Mouse (Mus musculus) embryonic facial prominence, embryonic 13.5 days (tissue): ENCODE data around the gene Xylb. TPM values are rescaled to one million over a fixed set of nuclear protein-coding genes. Genes with fewer than 3 reads are reported as not detected.

ENCODE experiments used
- ATAC-seq: fragments of 200-750 bp; cut with Nextera tagmentation; 2 replicates; pipeline ENCODE4 v1.8.0; 2017; ENCODE audit warnings: low read depth; ENCODE audit not compliant: insufficient number of reproducible peaks, insufficient read depth, low FRiP score, low TSS enrichment
- H3K27ac ChIP-seq: fragments of 300-500 bp; sonication (generic); 2 replicates; pipeline ENCODE4 v1.5.1; 2015; ENCODE audit warnings: moderate library complexity, mild to moderate bottlenecking, inconsistent platforms
- H3K27me3 ChIP-seq: fragments of 300-500 bp; sonication (generic); 2 replicates; pipeline ENCODE4 v1.6.1; 2015; ENCODE audit warnings: mild to moderate bottlenecking, inconsistent platforms
- H3K36me3 ChIP-seq: fragments of 300-500 bp; sonication (generic); 2 replicates; pipeline ENCODE4 v1.6.1; 2015; ENCODE audit warnings: mild to moderate bottlenecking, inconsistent platforms
- H3K4me1 ChIP-seq: fragments of 300-500 bp; sonication (generic); 2 replicates; pipeline ENCODE4 v1.6.1; 2015; ENCODE audit warnings: inconsistent platforms
- H3K4me2 ChIP-seq: fragments of 300-500 bp; sonication (generic); 2 replicates; pipeline ENCODE4 v1.6.1; 2015; ENCODE audit warnings: moderate library complexity, mild to moderate bottlenecking, inconsistent platforms
- H3K4me3 ChIP-seq: fragments of 300-500 bp; sonication (generic); 2 replicates; pipeline ENCODE4 v1.5.1; 2015; ENCODE audit warnings: mild to moderate bottlenecking, inconsistent platforms
- H3K9ac ChIP-seq: fragments of 300-500 bp; sonication (generic); 2 replicates; pipeline ENCODE4 v1.6.1; 2015; ENCODE audit warnings: mild to moderate bottlenecking, inconsistent platforms
- H3K9me3 ChIP-seq: fragments of 300-500 bp; sonication (generic); 2 replicates; pipeline ENCODE4 v1.6.1; 2016; ENCODE audit warnings: inconsistent platforms
- WGBS: fragments of 180-500 bp; shearing (Covaris S2); methylation state at CpG from one replicate; pipeline ENCODE4 v1.1.7; 2015; ENCODE audit warnings: mixed read lengths; 5-methylcytosine and 5-hydroxymethylcytosine counted together
- polyA plus RNA-seq: library from polyadenylated mRNA; unstranded; fragments of >200 nt; fragmentation: Nextera tagmentation; extraction: Ambion mirVana; gene quantifications from 2 replicates; pipeline ENCODE4 v1.2.1, GENCODE M21; 2015

The Xylb gene
- polyA plus RNA-seq, 1 experiment from 2014 or later: 5.3 TPM

GRCm38 (mm10) chr9:119403236-119403641 is 46.1 kb downstream of the Xylb start:
- Histone ChIP-seq H3K9ac (peak overlapping the region; percentile 98), H3K27ac (peak overlapping the region; percentile 98), H3K4me1 (peaks cover 33% of the 10 kb centered on the region), H3K4me3 (peak overlapping the region; percentile 93), H3K36me3 (0 out of 2 replicates have a peak, but pooled peaks cover 4% of the 10 kb centered on the region), H3K9me3 (no peaks in the 10 kb centered on the region), H3K4me2 (peak overlapping the region; percentile 96), H3K27me3 (no peaks in the 10 kb centered on the region)
- ATAC-seq: no peak
- WGBS: 0% methylated on average over 26 of the region's 26 CpGs

GRCm38 (mm10) chr9:119404090-119404489 is 46.9 kb downstream of the Xylb start:
- Histone ChIP-seq H3K4me3 (peak overlapping the region; percentile 93), H3K36me3 (0 out of 2 replicates have a peak, but pooled peaks cover 4% of the 10 kb centered on the region), H3K9ac (peak overlapping the region; percentile 98), H3K4me1 (peaks cover 42% of the 10 kb centered on the region), H3K27me3 (no peaks in the 10 kb centered on the region), H3K4me2 (peak overlapping the region; percentile 96), H3K9me3 (no peaks in the 10 kb centered on the region), H3K27ac (no peak overlapping the region)
- no peak for ATAC-seq
- 63% methylated on average over 5 of the region's 5 CpGs for WGBS

- WGBS: 59% methylated on average over 15 of the region's 15 CpGs
These were observed 50.7 kb downstream of the Xylb start for GRCm38 (mm10) chr9:119407884-119408283.

GRCm38 (mm10) chr9:119408898-119409664 is 51.9 kb downstream of the Xylb start:
- H3K4me3 ChIP-seq: no peak overlapping the region
- 78% methylated on average over 11 of the region's 11 CpGs for WGBS
- peaks cover 29% of the 10 kb centered on the region for H3K36me3 ChIP-seq
- no peak overlapping the region for H3K9ac ChIP-seq
- no peak for ATAC-seq
- H3K9me3 ChIP-seq: peaks cover 21% of the 10 kb centered on the region
- peaks cover 31% of the 10 kb centered on the region for H3K4me1 ChIP-seq
- H3K27me3 ChIP-seq: no peaks in the 10 kb centered on the region
- no peak overlapping the region for H3K4me2 ChIP-seq
- H3K27ac ChIP-seq: no peak overlapping the region; the same call in 1 of the 2 replicates

More at GRCm38 (mm10) chr9:119407884-119408283, 50.7 kb downstream of the Xylb start:
- peaks cover 15% of the 10 kb centered on the region for H3K9me3 ChIP-seq
- H3K36me3 ChIP-seq: peaks cover 23% of the 10 kb centered on the region
- no peaks in the 10 kb centered on the region for H3K27me3 ChIP-seq
- H3K4me1 ChIP-seq: peaks cover 38% of the 10 kb centered on the region
- no peak overlapping the region for H3K4me2 ChIP-seq
- no peak overlapping the region for H3K4me3 ChIP-seq
- H3K9ac ChIP-seq: no peak overlapping the region
- H3K27ac ChIP-seq: 0 out of 2 replicates have a peak overlapping the region, but pooled peaks have one; percentile 16
- no peak for ATAC-seq

GRCm38 (mm10) chr9:119409864-119410263 is 52.7 kb downstream of the Xylb start:
- H3K4me1 ChIP-seq: peaks cover 25% of the 10 kb centered on the region
- no peak overlapping the region for H3K4me3 ChIP-seq
- H3K27me3 ChIP-seq: no peaks in the 10 kb centered on the region
- H3K9me3 ChIP-seq: peaks cover 21% of the 10 kb centered on the region
- 52% methylated on average over 5 of the region's 5 CpGs for WGBS
- H3K27ac ChIP-seq: no peak overlapping the region
- no peak for ATAC-seq
- H3K4me2 ChIP-seq: no peak overlapping the region
- no peak overlapping the region for H3K9ac ChIP-seq
- H3K36me3 ChIP-seq: peaks cover 29% of the 10 kb centered on the region

- no peak overlapping the region for H3K9ac ChIP-seq
- H3K4me2 ChIP-seq: peak overlapping the region; percentile 5; the same call in 1 of the 2 replicates
- WGBS: 71% methylated on average over 18 of the region's 18 CpGs
- H3K36me3 ChIP-seq: peaks cover 5% of the 10 kb centered on the region; the same call in 1 of the 2 replicates
- no peaks in the 10 kb centered on the region for H3K27me3 ChIP-seq
- H3K9me3 ChIP-seq: peaks cover 5% of the 10 kb centered on the region
- H3K27ac ChIP-seq: 0 out of 2 replicates have a peak overlapping the region, but pooled peaks have one; percentile 7
- H3K4me3 ChIP-seq: no peak overlapping the region
- ATAC-seq: no peak
- peaks cover 31% of the 10 kb centered on the region for H3K4me1 ChIP-seq
These were observed 60.8 kb downstream of the Xylb start for GRCm38 (mm10) chr9:119418025-119418424.

GRCm38 (mm10) chr9:119419852-119420438 is 62.8 kb downstream of the Xylb start:
- no peaks in the 10 kb centered on the region for H3K27me3 ChIP-seq
- peaks cover 40% of the 10 kb centered on the region for H3K4me1 ChIP-seq
- 83% methylated on average over 12 of the region's 12 CpGs for WGBS
- H3K36me3 ChIP-seq: no peaks in the 10 kb centered on the region
- H3K9me3 ChIP-seq: no peaks in the 10 kb centered on the region
- H3K27ac ChIP-seq: no peak overlapping the region
- H3K9ac ChIP-seq: no peak overlapping the region
- H3K4me2 ChIP-seq: no peak overlapping the region
- H3K4me3 ChIP-seq: no peak overlapping the region
- ATAC-seq: no peak

- H3K9ac ChIP-seq: peak overlapping the region; percentile 3; the same call in 1 of the 2 replicates
- peaks cover 30% of the 10 kb centered on the region for H3K4me1 ChIP-seq
- no peaks in the 10 kb centered on the region for H3K9me3 ChIP-seq
- peak; percentile 45; the same call in 1 of the 2 replicates for ATAC-seq
- no peak overlapping the region for H3K4me3 ChIP-seq
- peaks cover 24% of the 10 kb centered on the region for H3K36me3 ChIP-seq
- no peaks in the 10 kb centered on the region for H3K27me3 ChIP-seq
- 47% methylated on average over 7 of the region's 7 CpGs for WGBS
- H3K4me2 ChIP-seq: peak overlapping the region; percentile 2; the same call in 1 of the 2 replicates
- peak overlapping the region; percentile 55 for H3K27ac ChIP-seq
These were observed 68.2 kb downstream of the Xylb start for GRCm38 (mm10) chr9:119425217-119425975.

- peaks cover 27% of the 10 kb centered on the region for H3K36me3 ChIP-seq
- H3K27me3 ChIP-seq: no peaks in the 10 kb centered on the region
- H3K4me1 ChIP-seq: peaks cover 26% of the 10 kb centered on the region
- WGBS: 85% methylated on average over 13 of the region's 13 CpGs
- no peak for ATAC-seq
- H3K9ac ChIP-seq: no peak overlapping the region
- H3K4me3 ChIP-seq: no peak overlapping the region
- H3K9me3 ChIP-seq: no peaks in the 10 kb centered on the region
- no peak overlapping the region for H3K4me2 ChIP-seq
- peak overlapping the region; percentile 55; the same call in 1 of the 2 replicates for H3K27ac ChIP-seq
These were observed 68.8 kb downstream of the Xylb start for GRCm38 (mm10) chr9:119425976-119426415.

GRCm38 (mm10) chr9:119426483-119426882 is 69.3 kb downstream of the Xylb start:
- WGBS: 61% methylated on average over 7 of the region's 7 CpGs

GRCm38 (mm10) chr9:119430311-119430710 is 73.1 kb downstream of the Xylb start:
- Histone ChIP-seq H3K27ac (no peak overlapping the region), H3K36me3 (peaks cover 64% of the 10 kb centered on the region), H3K4me2 (no peak overlapping the region), H3K9me3 (no peaks in the 10 kb centered on the region), H3K27me3 (no peaks in the 10 kb centered on the region), H3K9ac (no peak overlapping the region), H3K4me3 (no peak overlapping the region), H3K4me1 (peaks cover 14% of the 10 kb centered on the region)
- WGBS: 59% methylated on average over 7 of the region's 7 CpGs
- ATAC-seq: no peak

More at GRCm38 (mm10) chr9:119426483-119426882, 69.3 kb downstream of the Xylb start:
- no peak for ATAC-seq
- no peaks in the 10 kb centered on the region for H3K27me3 ChIP-seq
- H3K9ac ChIP-seq: no peak overlapping the region
- no peak overlapping the region for H3K4me2 ChIP-seq
- no peaks in the 10 kb centered on the region for H3K9me3 ChIP-seq
- peaks cover 31% of the 10 kb centered on the region for H3K36me3 ChIP-seq
- H3K27ac ChIP-seq: 0 out of 2 replicates have a peak overlapping the region, but pooled peaks have one; percentile 55
- no peak overlapping the region for H3K4me3 ChIP-seq
- H3K4me1 ChIP-seq: peaks cover 26% of the 10 kb centered on the region
